Mouse (Mus musculus) embryonic fibroblast, embryonic 13.5 days (primary cell): ENCODE data around the gene Dnah8.

Experiments
- CTCF ChIP-seq: IDR thresholded peaks from 2 replicates; pipeline ENCODE4 v1.5.1; 2011; ENCODE audit warnings: mild to moderate bottlenecking, control low read depth, low read length, moderate library complexity, borderline replicate concordance; ENCODE audit not compliant: insufficient read depth
- POLR2A ChIP-seq: IDR thresholded peaks from 2 replicates; pipeline ENCODE4 v1.6.1; 2011; ENCODE audit warnings: low read depth, mild to moderate bottlenecking, control low read depth, low read length, moderate library complexity

GRCm38 (mm10) chr17:30743947-30744346 is 119.8 kb downstream of the Dnah8 start:
- TF ChIP-seq POLR2A (no peak), CTCF (no peak)
